Mouse (Mus musculus): ENCODE measurements at regions not wholly inside any gene's neighbourhood (a gene's known extent, or its start where the extent isn't known, plus 50 kb on each side); places are given as distances from the start of the nearest gene placed in this dataset.

- Histone ChIP-seq H3K79me2 (replicated peaks; ENCODE audit: control insufficient read depth, extremely low read depth, insufficient read depth, poor library complexity, severe bottlenecking) (no peaks in the 10 kb centered on the region), H3K9ac (ENCODE audit: insufficient read depth, low read depth) (no peak overlapping the region), H3K9me3 (replicated peaks; ENCODE audit: low read length) (no peaks in the 10 kb centered on the region), H3K27ac (ENCODE audit: insufficient read depth, low read depth) (no peak overlapping the region), H3K27me3 (replicated peaks) (no peaks in the 10 kb centered on the region), H3K4me1 (ENCODE audit: control insufficient read depth in 1 of 2, insufficient read depth in 2 of 2) (no peaks in the 10 kb centered on the region), H3K36me3 (replicated peaks in 1 of 2; ENCODE audit: control insufficient read depth in 1 of 2, insufficient read depth in 1 of 2, low read length in 1 of 2) (no peaks in the 10 kb centered on the region), H3K4me2 (ENCODE audit: insufficient read depth, low read depth, poor library complexity, severe bottlenecking) (no peak overlapping the region), H3K4me3 (replicated peaks in 1 of 3; ENCODE audit: low read depth in 2 of 3, low read length in 2 of 3, poor library complexity in 1 of 3) (no peak overlapping the region)
- no peak for DNase-seq (ENCODE audit: extremely low read depth)
- TF ChIP-seq ELF1 (IDR thresholded peaks at IDR 0.05; ENCODE audit: low read depth, low read length) (no peak), MAZ (IDR thresholded peaks at IDR 0.05; ENCODE audit: low read depth, low read length) (no peak), JUND (conservative IDR thresholded peaks at IDR 0.05; ENCODE audit: low read depth, low read length) (no peak), TCF12 (IDR thresholded peaks at IDR 0.05; ENCODE audit: low read depth, low read length) (no peak), MEF2A (IDR thresholded peaks at IDR 0.05; ENCODE audit: borderline replicate concordance, low read depth, low read length) (no peak), CTCF (conservative IDR thresholded peaks at IDR 0.05 in 1 of 2, IDR thresholded peaks at IDR 0.05 in 1 of 2; ENCODE audit: low read depth in 2 of 2, low read length in 2 of 2) (no peak), SMC3 (IDR thresholded peaks at IDR 0.05; ENCODE audit: low read depth, low read length) (no peak), RCOR1 (conservative IDR thresholded peaks at IDR 0.05; ENCODE audit: low read depth, low read length) (no peak), ZNF384 (IDR thresholded peaks at IDR 0.05; ENCODE audit: low read depth, low read length) (no peak), USF2 (conservative IDR thresholded peaks at IDR 0.05; ENCODE audit: low read depth, low read length) (no peak), MXI1 (IDR thresholded peaks at IDR 0.05; ENCODE audit: low read depth, low read length) (no peak), ETS1 (conservative IDR thresholded peaks at IDR 0.05; ENCODE audit: low read depth, low read length) (no peak), JUN (IDR thresholded peaks at IDR 0.05; ENCODE audit: insufficient read depth, low read depth, low read length) (no peak)
- dilution Hi-C loops (cut with MboI; ENCODE audit: extremely low pct_ligation_motif_present, extremely low pct_unique_long_range_greater_than_20kb, low sequenced_read_pairs) (no loop called here), in situ Hi-C loops (cut with MboI; ENCODE audit: low pct_ligation_motif_present, low pct_unique_long_range_greater_than_20kb, low sequenced_read_pairs) (no loop called here)
These were observed 302.6 kb upstream of the Nr5a2 start for GRCm38 (mm10) chr1:137262806-137263370.

DNA sequence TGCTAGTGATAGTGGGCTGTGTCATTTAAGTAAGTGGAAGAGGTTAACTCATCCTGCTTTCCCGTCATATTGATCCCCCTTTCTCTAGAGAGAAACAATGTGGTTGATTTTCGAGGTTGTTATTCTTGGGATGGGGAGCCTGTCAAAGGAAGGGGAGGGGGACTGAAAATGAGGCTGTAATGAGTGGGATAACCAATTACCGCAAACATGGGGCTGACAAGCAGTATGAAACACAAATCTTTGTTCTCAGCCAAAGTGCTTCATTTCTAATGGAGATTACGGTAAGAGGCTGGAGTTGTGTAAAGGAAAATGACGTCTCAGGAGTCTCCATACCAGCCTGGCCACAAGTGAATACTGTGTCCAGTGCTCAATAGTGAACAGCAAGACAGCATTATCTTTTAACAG lies 301.9 kb upstream of the Nr5a2 start:
- no peak for DNase-seq (ENCODE audit: extremely low read depth)
- Histone ChIP-seq H3K79me2 (replicated peaks; ENCODE audit: control insufficient read depth, extremely low read depth, insufficient read depth, poor library complexity, severe bottlenecking) (no peaks in the 10 kb centered on the region), H3K4me3 (replicated peaks in 1 of 3; ENCODE audit: low read depth in 2 of 3, low read length in 2 of 3, poor library complexity in 1 of 3) (no peak overlapping the region), H3K4me2 (ENCODE audit: insufficient read depth, low read depth, poor library complexity, severe bottlenecking) (peak overlapping the region; percentile 74), H3K27ac (ENCODE audit: insufficient read depth, low read depth) (no peak overlapping the region), H3K4me1 (ENCODE audit: control insufficient read depth in 1 of 2, insufficient read depth in 2 of 2) (no peaks in the 10 kb centered on the region), H3K9me3 (replicated peaks; ENCODE audit: low read length) (no peaks in the 10 kb centered on the region), H3K27me3 (replicated peaks) (no peaks in the 10 kb centered on the region), H3K9ac (ENCODE audit: insufficient read depth, low read depth) (no peak overlapping the region), H3K36me3 (replicated peaks in 1 of 2; ENCODE audit: control insufficient read depth in 1 of 2, insufficient read depth in 1 of 2, low read length in 1 of 2) (no peaks in the 10 kb centered on the region)
- dilution Hi-C loops (cut with MboI; ENCODE audit: extremely low pct_ligation_motif_present, extremely low pct_unique_long_range_greater_than_20kb, low sequenced_read_pairs): no loop called here
- in situ Hi-C loops (cut with MboI; ENCODE audit: low pct_ligation_motif_present, low pct_unique_long_range_greater_than_20kb, low sequenced_read_pairs): no loop called here
- TF ChIP-seq MXI1 (IDR thresholded peaks at IDR 0.05; ENCODE audit: low read depth, low read length) (no peak), MEF2A (IDR thresholded peaks at IDR 0.05; ENCODE audit: borderline replicate concordance, low read depth, low read length) (no peak), TBP (conservative IDR thresholded peaks at IDR 0.05; ENCODE audit: low read depth, low read length) (no peak), MYC (IDR thresholded peaks at IDR 0.05; ENCODE audit: low read depth, low read length) (no peak), BHLHE40 (IDR thresholded peaks at IDR 0.05; ENCODE audit: low read depth, low read length) (no peak), SMC3 (IDR thresholded peaks at IDR 0.05; ENCODE audit: low read depth, low read length) (no peak), CHD2 (IDR thresholded peaks at IDR 0.05; ENCODE audit: low read length) (no peak), ZKSCAN1 (IDR thresholded peaks at IDR 0.05; ENCODE audit: borderline replicate concordance, low read depth, low read length) (no peak), MAFK (IDR thresholded peaks at IDR 0.05; ENCODE audit: insufficient replicate concordance, low read length) (no peak), USF2 (conservative IDR thresholded peaks at IDR 0.05; ENCODE audit: low read depth, low read length) (no peak), NELFE (IDR thresholded peaks at IDR 0.05; ENCODE audit: low read depth, low read length) (no peak), ZMIZ1 (IDR thresholded peaks at IDR 0.05; ENCODE audit: low read depth, low read length) (no peak), JUND (conservative IDR thresholded peaks at IDR 0.05; ENCODE audit: low read depth, low read length) (no peak), ZC3H11A (IDR thresholded peaks at IDR 0.05; ENCODE audit: low read depth, low read length) (no peak), ETS1 (conservative IDR thresholded peaks at IDR 0.05; ENCODE audit: low read depth, low read length) (no peak), TCF12 (IDR thresholded peaks at IDR 0.05; ENCODE audit: low read depth, low read length) (no peak), CHD1 (IDR thresholded peaks at IDR 0.05; ENCODE audit: low read depth, low read length) (no peak), CTCF (conservative IDR thresholded peaks at IDR 0.05 in 1 of 2, IDR thresholded peaks at IDR 0.05 in 1 of 2; ENCODE audit: low read depth in 2 of 2, low read length in 2 of 2) (no peak)
